Mouse (Mus musculus) ES-E14 (cell line): ENCODE results near the gene Sox9. TPM values are rescaled to one million over a fixed set of nuclear protein-coding genes. Genes with fewer than 3 reads are reported as not detected.

Experiments used
- DNase-seq: peaks from one replicate; pipeline ENCODE4 v3.0.0-alpha.2; 2013; ENCODE audit warnings: low read depth, low spot score
- H3K27ac ChIP-seq: 2 replicates; pipeline ENCODE4 v1.5.1; 2012; ENCODE audit warnings: low read depth, mild to moderate bottlenecking, low read length, moderate library complexity, mixed read lengths; ENCODE audit not compliant: poor library complexity, insufficient read depth, severe bottlenecking
- H3K36me3 ChIP-seq: 2 replicates; pipeline ENCODE4 v1.6.1; 2012; ENCODE audit warnings: mild to moderate bottlenecking, low read length, moderate library complexity, mixed read lengths; ENCODE audit not compliant: control insufficient read depth, poor library complexity, insufficient read depth, severe bottlenecking
- H3K4me1 ChIP-seq, 2 experiments: fragments of 150-350 bp in 1 of 2; sonication (generic) in 1 of 2; 2 replicates each; pipeline ENCODE4 v1.6.1; 2012; ENCODE audit warnings: low read length in 2 of 2, mild to moderate bottlenecking in 1 of 2, mixed read lengths in 1 of 2; ENCODE audit not compliant: control insufficient read depth in 2 of 2, insufficient read depth in 2 of 2, poor library complexity in 1 of 2
- H3K4me3 ChIP-seq, 2 experiments: fragments of 150-350 bp in 1 of 2; sonication (generic) in 1 of 2; 2 replicates each; pipeline ENCODE4 v1.5.1; 2012; ENCODE audit warnings: low read length in 2 of 2, low read depth in 1 of 2, mild to moderate bottlenecking in 1 of 2, mixed read lengths in 1 of 2; ENCODE audit not compliant: insufficient read depth in 1 of 2, poor library complexity in 1 of 2, severe bottlenecking in 1 of 2
- H3K9ac ChIP-seq: 2 replicates; pipeline ENCODE4 v1.6.1; 2012; ENCODE audit warnings: low read depth, mild to moderate bottlenecking, low read length, mixed read lengths; ENCODE audit not compliant: poor library complexity, insufficient read depth, severe bottlenecking
- H3K9me3 ChIP-seq: fragments of 150-350 bp; sonication (generic); 2 replicates; pipeline ENCODE4 v1.6.1; 2012; ENCODE audit warnings: low read depth, mild to moderate bottlenecking, low read length; ENCODE audit not compliant: control insufficient read depth, insufficient read depth
- CHD2 ChIP-seq: IDR thresholded peaks from 2 replicates; pipeline ENCODE4 v1.6.1; 2014; ENCODE audit warnings: mild to moderate bottlenecking, low read depth, low read length, inconsistent platforms
- HCFC1 ChIP-seq: IDR thresholded peaks from 2 replicates; pipeline ENCODE4 v1.6.1; 2012; ENCODE audit warnings: low read length, inconsistent platforms, borderline replicate concordance; ENCODE audit not compliant: insufficient read depth
- MAFK ChIP-seq: IDR thresholded peaks from 2 replicates; pipeline ENCODE4 v1.6.1; 2014; ENCODE audit warnings: mild to moderate bottlenecking, low read depth, low read length, inconsistent platforms; ENCODE audit not compliant: insufficient read depth
- ZC3H11A ChIP-seq: IDR thresholded peaks from 2 replicates; pipeline ENCODE4 v1.6.1; 2012; ENCODE audit warnings: low read depth, mild to moderate bottlenecking, inconsistent platforms, low read length, borderline replicate concordance
- ZNF384 ChIP-seq: IDR thresholded peaks from 2 replicates; pipeline ENCODE4 v1.6.1; 2012; ENCODE audit warnings: low read depth, low read length, inconsistent platforms
- in situ Hi-C, 2 experiments: fragments of 600-800 bp; cut with MboI; formaldehyde crosslinking; loops; one replicate each; pipeline ENCODE4 v1.15.1; 2025; ENCODE audit warnings: low sequenced_read_pairs in 2 of 2, inconsistent platforms in 1 of 2; ENCODE audit not compliant: unreplicated experiment in 2 of 2
- total RNA-seq: library from RNA; depleted of rRNA; stranded (reverse); fragments of 300-350 nt; gene quantifications from 2 replicates; pipeline ENCODE4 v1.2.3, GENCODE M21; 2012; rRNA removed

Gene Sox9
- 0.11 and 0.27 TPM in 2 replicates for total RNA-seq

DNA sequence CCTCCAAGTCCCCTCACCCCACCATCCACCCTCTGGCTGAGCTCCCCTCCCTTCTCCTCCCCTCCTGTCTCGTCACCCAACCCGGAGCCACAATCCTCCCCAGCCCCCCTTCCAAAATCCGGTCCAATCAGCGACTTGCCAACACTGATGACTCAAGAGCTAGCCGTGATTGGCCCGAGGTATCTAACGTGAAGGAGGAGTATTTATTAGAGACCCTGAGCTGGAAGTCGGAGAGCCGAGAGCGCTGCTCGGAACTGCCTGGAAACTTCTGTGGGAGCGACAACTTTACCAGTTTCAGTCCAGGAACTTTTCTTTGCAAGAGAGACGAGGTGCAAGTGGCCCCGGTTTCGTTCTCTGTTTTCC, at the start of gene Sox9:
Gene Sox9 (plus strand): TSS at position 231 of the 363 bp plus-strand sequence.
- no peak for TF ChIP-seq MAFK
- TF ChIP-seq ZNF384, result no peak
- no peak for TF ChIP-seq CHD2
- DNase-seq, result no peak
- Histone ChIP-seq H3K4me3 (peak within 1 kb of the TSS; percentile 58 to 63), H3K9ac (peak within 1 kb of the TSS; percentile 7; the same call in 1 of the 2 replicates), H3K4me1 (peaks cover 0 to 8% of the 10 kb centered on the region in 2 experiments; a peak in 1 of 4 replicates), H3K9me3 (no peaks in the 10 kb centered on the region), H3K36me3 (no peaks in the 10 kb centered on the region), H3K27ac (no peak within 1 kb of the TSS)
- in situ Hi-C loops, result loop anchor here (25.0 kb wide), 1 partner anchor 380 kb away; no protein-coding TSS in a partner anchor

GRCm38 (mm10) chr11:112732401-112732800, 49.6 kb upstream of the Sox9 start:
- in situ Hi-C loops, result no loop called here
- no peak for DNase-seq

GRCm38 (mm10) chr11:112737071-112737470, 45.0 kb upstream of the Sox9 start:
- no peaks in the 10 kb centered on the region for H3K36me3 ChIP-seq
- no peak for DNase-seq
- no peak overlapping the region for H3K27ac ChIP-seq
- no peaks in the 10 kb centered on the region for H3K4me1 ChIP-seq
- H3K9ac ChIP-seq, result no peak overlapping the region
- H3K9me3 ChIP-seq, result no peaks in the 10 kb centered on the region
- H3K4me3 ChIP-seq, result no peak overlapping the region
- TF ChIP-seq HCFC1 (no peak), CHD2 (no peak), ZNF384 (no peak), MAFK (no peak), ZC3H11A (no peak)
- in situ Hi-C loops, result no loop called here

More at GRCm38 (mm10) chr11:112732401-112732800, 49.6 kb upstream of the Sox9 start:
- H3K9ac ChIP-seq, result no peak overlapping the region
- no peak overlapping the region for H3K27ac ChIP-seq
- no peaks in the 10 kb centered on the region for H3K36me3 ChIP-seq
- TF ChIP-seq CHD2 (no peak), ZC3H11A (no peak), MAFK (no peak), HCFC1 (no peak), ZNF384 (no peak)
- no peaks in the 10 kb centered on the region for H3K9me3 ChIP-seq
- H3K4me1 ChIP-seq, result no peaks in the 10 kb centered on the region
- no peak overlapping the region for H3K4me3 ChIP-seq

GRCm38 (mm10) chr11:112739681-112740080, 42.3 kb upstream of the Sox9 start:
- DNase-seq, result no peak
- no peak overlapping the region for H3K9ac ChIP-seq
- H3K27ac ChIP-seq, result no peak overlapping the region
- no peak overlapping the region for H3K4me3 ChIP-seq
- no peaks in the 10 kb centered on the region for H3K36me3 ChIP-seq
- H3K9me3 ChIP-seq, result no peaks in the 10 kb centered on the region
- TF ChIP-seq MAFK (no peak), ZC3H11A (no peak), CHD2 (no peak), ZNF384 (no peak), HCFC1 (no peak)
- in situ Hi-C loops, result no loop called here
- no peaks in the 10 kb centered on the region for H3K4me1 ChIP-seq

DNA sequence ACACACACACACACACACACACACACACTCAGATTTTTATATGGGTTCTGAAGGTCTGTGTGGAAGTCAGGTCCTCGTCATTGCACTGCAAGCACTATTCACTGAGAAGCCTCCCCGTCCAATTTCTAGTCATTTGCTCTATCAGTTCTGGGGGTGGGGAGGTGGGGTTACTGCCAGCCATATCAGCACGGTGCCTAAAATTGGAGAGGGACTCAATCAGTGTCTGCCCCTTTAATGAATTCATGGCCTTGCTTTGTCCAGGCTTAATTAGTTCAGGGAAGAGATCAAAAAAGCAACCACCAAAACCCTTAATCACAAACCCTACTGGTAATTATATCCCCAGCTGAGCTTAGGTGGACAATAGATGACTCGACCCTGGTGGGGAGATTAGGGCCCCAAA, 25.5 kb upstream of the Sox9 start:
- no peaks in the 10 kb centered on the region for H3K4me1 ChIP-seq
- no peaks in the 10 kb centered on the region for H3K9me3 ChIP-seq
- in situ Hi-C loops, result no loop called here
- no peaks in the 10 kb centered on the region for H3K36me3 ChIP-seq
- H3K4me3 ChIP-seq, result no peak overlapping the region
- TF ChIP-seq ZC3H11A (no peak), CHD2 (no peak), HCFC1 (no peak), MAFK (no peak), ZNF384 (no peak)
- DNase-seq, result no peak
- no peak overlapping the region for H3K27ac ChIP-seq
- H3K9ac ChIP-seq, result no peak overlapping the region
